Mouse (Mus musculus) hindbrain, postnatal 0 days (tissue): Measurements from ENCODE around the gene Ephb2. TPM values are rescaled to one million over a fixed set of nuclear protein-coding genes. Genes with fewer than 3 reads are reported as not detected.
A peak's percentile ranks its signal among the peaks of the same experiment; 100 is the strongest.

Experiments used
- ATAC-seq: fragments of 200-750 bp; cut with Nextera tagmentation; 2 replicates; pipeline ENCODE4 v1.8.0; 2017; ENCODE audit warnings: mild to moderate bottlenecking, moderate TSS enrichment, moderate library complexity
- DNase-seq: peaks from one replicate; pipeline ENCODE4 v3.0.0-alpha.2; 2015; ENCODE audit warnings: low spot score
- H3K27ac ChIP-seq: fragments of 300-500 bp; sonication (generic); 2 replicates; pipeline ENCODE4 v1.5.1; 2014; ENCODE audit warnings: mild to moderate bottlenecking
- H3K27me3 ChIP-seq: fragments of 300-500 bp; sonication (generic); 2 replicates; pipeline ENCODE4 v1.6.1; 2014; ENCODE audit warnings: low read length, mixed read lengths; ENCODE audit not compliant: insufficient read depth
- H3K36me3 ChIP-seq: fragments of 300-500 bp; sonication (generic); 2 replicates; pipeline ENCODE4 v1.6.1; 2014; ENCODE audit warnings: low read length, mixed read lengths; ENCODE audit not compliant: insufficient read depth
- H3K4me1 ChIP-seq: fragments of 300-500 bp; sonication (generic); 2 replicates; pipeline ENCODE4 v1.6.1; 2014; ENCODE audit warnings: antibody characterized with exemption, low read length, mixed read lengths; ENCODE audit not compliant: insufficient read depth
- H3K4me2 ChIP-seq: fragments of 300-500 bp; sonication (generic); 2 replicates; pipeline ENCODE4 v1.6.1; 2014; ENCODE audit warnings: low read depth, mild to moderate bottlenecking, low read length, moderate library complexity, mixed read lengths
- H3K4me3 ChIP-seq: fragments of 300-500 bp; sonication (generic); 2 replicates; pipeline ENCODE4 v1.5.1; 2014; ENCODE audit warnings: low read length
- H3K9ac ChIP-seq: fragments of 300-500 bp; sonication (generic); replicated peaks from 2 replicates; pipeline ENCODE4 v1.6.1; 2014; ENCODE audit warnings: mild to moderate bottlenecking, low read length, moderate library complexity, mixed read lengths
- H3K9me3 ChIP-seq: fragments of 300-500 bp; sonication (generic); 2 replicates; pipeline ENCODE4 v1.6.1; 2016; ENCODE audit warnings: low read length, mixed read lengths
- CTCF ChIP-seq: IDR thresholded peaks from 2 replicates; pipeline ENCODE4 v1.5.1; 2016; ENCODE audit warnings: antibody characterized with exemption, control low read depth, low read depth
- WGBS: fragments of 180-500 bp; shearing (Covaris S2); extraction: QIAGEN DNeasy Blood & Tissue Kit; methylation state at CpG from one replicate; pipeline ENCODE4 v1.1.7; 2014; 5-methylcytosine and 5-hydroxymethylcytosine counted together
- polyA plus RNA-seq: library from polyadenylated mRNA; unstranded; fragments of >200 nt; fragmentation: Nextera tagmentation; extraction: Ambion mirVana; gene quantifications from 2 replicates; pipeline ENCODE4 v1.2.1, GENCODE M21; 2015
- total RNA-seq: library from RNA; depleted of rRNA; stranded (reverse); fragments of >200 nt; gene quantifications from 2 replicates; pipeline ENCODE4 v1.2.3, GENCODE M21; 2014

The Ephb2 gene
- total and polyA plus RNA-seq, 2 experiments from 2014 or later = 13.0 to 136 TPM

DNA sequence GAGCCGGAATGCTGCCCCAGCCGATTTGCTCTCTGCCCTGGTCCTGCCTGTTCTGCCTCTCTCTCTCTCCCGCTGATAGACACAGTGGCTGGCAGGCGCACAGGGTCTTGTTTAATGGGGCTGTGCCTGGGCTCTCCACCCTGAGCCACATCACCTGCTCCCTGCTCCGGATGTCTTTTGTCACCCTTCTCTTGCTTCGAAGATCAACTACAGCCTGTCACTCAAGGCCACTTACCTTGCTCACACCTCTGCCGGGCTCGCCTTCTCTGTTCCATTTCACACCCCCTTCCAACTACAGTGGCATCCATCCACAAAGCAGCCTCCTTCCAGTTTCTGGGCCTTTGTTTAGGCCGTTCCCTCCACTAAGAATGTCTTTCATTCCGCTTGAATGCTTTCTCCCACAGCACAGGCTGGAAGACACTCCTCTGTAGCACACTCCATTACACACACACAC lies 15.7 kb downstream of the Ephb2 start:
- H3K27me3 ChIP-seq = no peaks in the 10 kb centered on the region
- TF ChIP-seq CTCF = no peak
- H3K4me2 ChIP-seq = no peak overlapping the region
- H3K9me3 ChIP-seq = no peaks in the 10 kb centered on the region
- H3K36me3 ChIP-seq = no peaks in the 10 kb centered on the region
- DNase-seq (peak; percentile 52), ATAC-seq (no peak)
- peaks cover 17% of the 10 kb centered on the region; the same call in 1 of the 2 replicates for H3K4me1 ChIP-seq
- no peak overlapping the region for H3K4me3 ChIP-seq
- H3K9ac ChIP-seq = no peak overlapping the region
- WGBS = 20% methylated on average over 10 of the region's 10 CpGs
- H3K27ac ChIP-seq = no peak overlapping the region

DNA sequence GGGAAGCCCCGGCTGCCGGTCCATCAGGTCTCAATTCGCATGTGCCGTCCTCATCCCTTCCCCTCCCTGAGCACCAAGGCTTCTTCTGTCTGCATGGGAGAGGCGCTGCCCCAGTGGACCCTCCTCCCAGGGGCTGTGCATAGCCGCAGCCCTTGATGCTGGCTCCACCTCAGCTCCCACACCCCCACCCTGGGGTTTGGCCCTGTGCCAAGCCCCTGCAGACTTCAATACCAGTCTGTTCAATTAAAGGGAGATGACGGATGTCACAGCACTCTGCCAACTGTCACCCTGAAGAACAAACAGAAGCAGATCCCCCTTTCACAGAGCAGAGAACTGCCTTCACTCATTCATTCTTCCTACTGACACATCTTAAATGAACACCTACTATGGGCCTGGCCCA lies 19.1 kb downstream of the Ephb2 start:
- no peak overlapping the region for H3K9ac ChIP-seq
- no peak overlapping the region for H3K4me2 ChIP-seq
- peak; percentile 81 for DNase-seq
- peak; percentile 36 for ATAC-seq
- whole genome bisulfite sequencing = 12% methylated on average over 7 of the region's 7 CpGs
- H3K27me3 ChIP-seq = no peaks in the 10 kb centered on the region
- no peaks in the 10 kb centered on the region for H3K36me3 ChIP-seq
- TF ChIP-seq CTCF = no peak
- 0 out of 2 replicates have a peak, but pooled peaks cover 17% of the 10 kb centered on the region for H3K4me1 ChIP-seq
- H3K4me3 ChIP-seq = no peak overlapping the region
- H3K27ac ChIP-seq = no peak overlapping the region
- H3K9me3 ChIP-seq = no peaks in the 10 kb centered on the region

DNA sequence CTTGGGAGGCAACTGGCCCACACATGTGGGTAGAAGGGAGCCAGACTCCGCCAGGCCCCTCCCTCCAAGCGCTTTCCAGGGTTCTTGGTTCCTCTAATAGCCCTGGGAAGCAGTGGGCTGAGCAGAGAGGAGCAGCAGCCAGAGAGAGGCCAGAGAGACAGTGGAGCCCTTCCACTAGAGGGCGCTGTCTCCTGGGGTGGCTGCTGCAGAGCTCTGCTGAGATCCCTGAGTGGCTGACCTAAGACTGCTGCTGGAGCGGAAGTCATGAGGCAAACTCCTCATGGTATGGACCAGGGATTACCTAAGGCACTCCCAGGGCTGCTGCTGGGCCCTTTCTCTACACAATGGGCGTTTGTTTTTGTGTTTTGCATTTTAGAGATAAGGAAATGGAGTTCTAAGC lies 20.4 kb downstream of the Ephb2 start:
- H3K4me1 ChIP-seq = 0 out of 2 replicates have a peak, but pooled peaks cover 21% of the 10 kb centered on the region
- no peak overlapping the region for H3K4me2 ChIP-seq
- DNase-seq = no peak

DNA sequence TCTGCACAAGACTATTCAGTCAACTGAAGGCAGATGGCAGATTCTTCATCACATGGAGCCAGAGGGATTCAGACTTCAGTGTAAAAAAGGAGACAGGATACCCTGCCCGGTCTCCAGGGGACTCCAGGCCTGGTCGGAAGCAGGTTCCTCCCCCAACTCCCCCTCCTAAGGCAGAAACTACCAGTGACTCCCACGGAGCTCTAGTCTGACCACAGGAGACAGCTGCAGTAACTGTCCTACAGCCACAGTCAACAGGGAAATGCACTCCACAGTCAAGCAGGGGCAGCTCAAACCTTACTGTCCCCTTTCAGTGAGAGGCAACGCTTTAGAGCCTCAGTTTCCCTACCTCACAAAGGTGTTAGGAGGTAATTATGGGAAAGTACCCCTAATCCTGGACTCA lies 23.2 kb downstream of the Ephb2 start:
- Histone ChIP-seq H3K36me3 (no peaks in the 10 kb centered on the region), H3K9me3 (no peaks in the 10 kb centered on the region), H3K27ac (no peak overlapping the region), H3K4me3 (no peak overlapping the region), H3K9ac (no peak overlapping the region), H3K27me3 (no peaks in the 10 kb centered on the region), H3K4me1 (peaks cover 14% of the 10 kb centered on the region; the same call in 1 of the 2 replicates), H3K4me2 (no peak overlapping the region)
- WGBS = 61% methylated on average over 4 of the region's 4 CpGs
- no peak for DNase-seq
- TF ChIP-seq CTCF = no peak
- no peak for ATAC-seq

More for the DNA sequence above, 20.4 kb downstream of the Ephb2 start:
- H3K27ac ChIP-seq = no peak overlapping the region
- no peak overlapping the region for H3K4me3 ChIP-seq
- 0 out of 2 replicates have a peak, but pooled peaks have one; percentile 11 for ATAC-seq
- peak; percentile 60 for TF ChIP-seq CTCF
- 77% methylated on average over 5 of the region's 5 CpGs for WGBS
- no peak overlapping the region for H3K9ac ChIP-seq
- H3K36me3 ChIP-seq = no peaks in the 10 kb centered on the region
- no peaks in the 10 kb centered on the region for H3K9me3 ChIP-seq
- H3K27me3 ChIP-seq = no peaks in the 10 kb centered on the region

DNA sequence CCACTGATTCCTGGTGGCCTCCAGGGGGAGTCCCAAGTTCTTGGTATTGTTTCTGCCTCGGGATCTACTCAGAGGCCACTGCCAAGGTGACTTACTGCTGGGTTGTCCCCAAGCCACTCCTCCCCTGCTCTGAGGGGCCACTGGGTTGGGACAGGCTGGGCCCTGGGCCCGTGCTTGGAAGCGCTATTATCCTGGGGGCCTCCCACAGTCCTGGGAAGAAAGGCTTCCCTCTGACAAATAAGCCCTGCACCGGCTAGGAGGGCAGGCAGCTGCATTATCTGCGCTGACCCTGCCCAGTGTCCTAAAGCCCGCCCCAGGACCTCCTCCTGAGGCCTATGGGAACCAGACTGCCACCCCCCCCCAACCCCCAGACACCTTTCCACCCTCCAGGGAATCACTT lies 24.2 kb downstream of the Ephb2 start:
- H3K9me3 ChIP-seq = no peaks in the 10 kb centered on the region
- H3K4me3 ChIP-seq = no peak overlapping the region
- WGBS = 22% methylated on average over 6 of the region's 6 CpGs
- peaks cover 9% of the 10 kb centered on the region; the same call in 1 of the 2 replicates for H3K4me1 ChIP-seq
- 0 out of 2 replicates have a peak overlapping the region, but pooled peaks have one; percentile 13 for H3K9ac ChIP-seq
- no peak overlapping the region for H3K4me2 ChIP-seq
- ATAC-seq (no peak), DNase-seq (no peak)
- no peaks in the 10 kb centered on the region for H3K36me3 ChIP-seq
- no peaks in the 10 kb centered on the region for H3K27me3 ChIP-seq
- H3K27ac ChIP-seq = no peak overlapping the region
- TF ChIP-seq CTCF = no peak

DNA sequence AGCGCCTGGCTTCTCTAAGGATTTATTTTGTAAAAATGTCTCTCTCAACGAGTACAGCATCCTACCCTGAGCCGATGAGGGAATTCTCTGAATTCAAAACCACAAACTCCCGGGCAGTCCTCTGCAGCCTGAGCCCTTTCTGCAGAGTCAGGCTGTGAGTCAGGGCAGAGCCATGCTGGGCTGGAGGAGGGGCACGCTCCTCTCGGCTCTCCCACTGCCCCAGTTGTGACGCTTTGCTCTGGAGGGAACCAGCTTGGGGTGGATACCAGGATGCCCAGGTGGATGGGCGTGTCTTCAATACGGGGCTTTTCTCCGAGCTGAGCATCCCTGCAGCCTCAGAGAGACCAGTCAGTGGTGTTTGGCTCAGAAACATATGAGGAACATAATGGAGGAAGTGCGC lies 27.3 kb downstream of the Ephb2 start:
- no peak for TF ChIP-seq CTCF
- 25% methylated on average over 11 of the region's 11 CpGs for WGBS
- Histone ChIP-seq H3K36me3 (no peaks in the 10 kb centered on the region), H3K9ac (no peak overlapping the region), H3K9me3 (no peaks in the 10 kb centered on the region), H3K4me2 (no peak overlapping the region), H3K4me3 (no peak overlapping the region), H3K27me3 (no peaks in the 10 kb centered on the region), H3K4me1 (peaks cover 8% of the 10 kb centered on the region; the same call in 1 of the 2 replicates), H3K27ac (no peak overlapping the region)
- no peak for DNase-seq
- no peak; the same call in 1 of the 2 replicates for ATAC-seq

DNA sequence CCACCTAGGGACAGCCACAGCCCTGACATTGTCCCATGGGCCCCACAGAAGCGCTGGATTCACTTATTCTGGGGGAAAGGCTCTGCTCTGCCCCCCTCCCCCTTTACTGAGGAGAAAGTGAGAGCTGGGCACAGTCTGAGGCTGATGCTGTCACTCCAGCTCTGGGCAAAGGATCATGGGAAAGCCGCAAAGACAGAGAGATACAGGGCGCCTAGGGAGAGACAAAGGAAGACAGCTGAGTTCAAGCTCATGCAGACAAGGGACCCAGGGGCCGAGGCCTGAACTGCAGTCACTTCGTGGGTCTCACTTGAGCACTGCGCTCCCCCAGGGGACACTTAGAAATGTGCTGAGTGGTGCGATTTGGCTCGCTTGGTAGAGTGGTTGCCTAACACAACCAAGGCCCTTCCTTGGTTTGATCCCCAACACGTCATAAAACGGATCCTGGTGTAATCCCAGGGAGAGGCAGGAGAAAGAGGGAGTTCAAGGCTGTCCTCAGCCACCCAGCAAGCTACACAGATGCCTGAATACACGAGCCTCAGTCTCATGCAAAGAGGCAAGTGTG lies 28.3 kb downstream of the Ephb2 start:
- no peak overlapping the region for H3K4me3 ChIP-seq
- DNase-seq (no peak), ATAC-seq (peak; percentile 44; the same call in 1 of the 2 replicates)
- no peak overlapping the region for H3K27ac ChIP-seq
- H3K4me2 ChIP-seq = no peak overlapping the region
- H3K36me3 ChIP-seq = no peaks in the 10 kb centered on the region
- H3K9ac ChIP-seq = no peak overlapping the region
- TF ChIP-seq CTCF = no peak
- no peaks in the 10 kb centered on the region for H3K9me3 ChIP-seq
- no peaks in the 10 kb centered on the region for H3K27me3 ChIP-seq
- peaks cover 8% of the 10 kb centered on the region; the same call in 1 of the 2 replicates for H3K4me1 ChIP-seq
- WGBS = 48% methylated on average over 11 of the region's 11 CpGs
